In genomic region chr1:184032682-184033389, GRCm38 (mm10) we compare ENCODE assay signal across 8 mouse cellular contexts. TPM values are rescaled to one million over a fixed set of nuclear protein-coding genes. Genes with fewer than 3 reads are reported as not detected.
DNase-seq lines count a peak whose midpoint lies in the region; ATAC-seq and TF ChIP-seq lines count a peak whose summit lies in the region.

No protein-coding gene starts in this region.

- TF ChIP-seq RAD21 in CH12.LX (IDR thresholded peaks at IDR 0.05; ENCODE audit: low read depth, low read length): no peak

- dilution Hi-C loops in CH12.LX (cut with MboI; ENCODE audit: extremely low pct_ligation_motif_present, extremely low pct_unique_long_range_greater_than_20kb, low sequenced_read_pairs): no loop called here

- TF ChIP-seq CTCF in CH12.LX (conservative IDR thresholded peaks at IDR 0.05 in 1 of 2, IDR thresholded peaks at IDR 0.05 in 1 of 2; ENCODE audit: low read depth in 2 of 2, low read length in 2 of 2): no peak

- peaks cover 17% of the 10 kb centered on the region for H3K4me1 ChIP-seq in heart, embryonic 10.5 days
- peaks cover 0 to 31% of the 10 kb centered on the region in 2 experiments; a peak in 2 of 4 replicates for H3K4me1 ChIP-seq in CH12.LX (ENCODE audit: control insufficient read depth in 1 of 2, insufficient read depth in 2 of 2)
- peaks cover 30% of the 10 kb centered on the region for H3K4me1 ChIP-seq in forebrain, embryonic 15.5 days
- peaks cover 9% of the 10 kb centered on the region; the same call in 1 of the 2 replicates for H3K4me1 ChIP-seq in liver, embryonic 16.5 days (ENCODE audit: control insufficient read depth, low read depth, low read length)

- 20% methylated on average over 19 of the region's 19 CpGs for WGBS in heart, embryonic 10.5 days
- WGBS in forebrain, embryonic 15.5 days: 21% methylated on average over 19 of the region's 19 CpGs
- 29% methylated on average over 19 of the region's 19 CpGs for WGBS in liver, embryonic 16.5 days (ENCODE audit: insufficient replicate concordance)

- H3K9me3 ChIP-seq in heart, embryonic 10.5 days: no peaks in the 10 kb centered on the region
- H3K9me3 ChIP-seq in CH12.LX (replicated peaks; ENCODE audit: low read length): no peaks in the 10 kb centered on the region
- no peaks in the 10 kb centered on the region for H3K9me3 ChIP-seq in forebrain, embryonic 15.5 days
- H3K9me3 ChIP-seq in liver, embryonic 16.5 days (replicated peaks; ENCODE audit: control insufficient read depth, low read length): no peaks in the 10 kb centered on the region

- H3K27me3 ChIP-seq in heart, embryonic 10.5 days (ENCODE audit: insufficient read depth, poor library complexity, severe bottlenecking): no peaks in the 10 kb centered on the region
- H3K27me3 ChIP-seq in CH12.LX (replicated peaks): no peaks in the 10 kb centered on the region
- no peaks in the 10 kb centered on the region for H3K27me3 ChIP-seq in forebrain, embryonic 15.5 days
- H3K27me3 ChIP-seq in liver, embryonic 16.5 days (ENCODE audit: control insufficient read depth, insufficient read depth, low read depth, low read length): no peaks in the 10 kb centered on the region

- H3K27ac ChIP-seq in heart, embryonic 10.5 days: peak overlapping the region; percentile 99
- H3K27ac ChIP-seq in CH12.LX (ENCODE audit: insufficient read depth, low read depth): no peak overlapping the region
- H3K27ac ChIP-seq in forebrain, embryonic 15.5 days (replicated peaks): peak overlapping the region; percentile 91
- H3K27ac ChIP-seq in liver, embryonic 16.5 days (ENCODE audit: low read length): peak overlapping the region; percentile 91

- in situ Hi-C loops in CH12.LX (cut with MboI; ENCODE audit: low pct_ligation_motif_present, low pct_unique_long_range_greater_than_20kb, low sequenced_read_pairs): loop anchor here (25.0 kb wide), 2 partner anchors 204 to 371 kb away; no protein-coding TSS in a partner anchor

- H3K4me2 ChIP-seq in CH12.LX (ENCODE audit: insufficient read depth, low read depth, poor library complexity, severe bottlenecking): peak overlapping the region; percentile 81
- H3K4me2 ChIP-seq in forebrain, embryonic 15.5 days (replicated peaks): peak overlapping the region; percentile 74
- H3K4me2 ChIP-seq in liver, embryonic 16.5 days (ENCODE audit: low read depth, low read length): peak overlapping the region; percentile 97

- ATAC-seq in forebrain, embryonic 15.5 days (replicated peaks): no peak
- no peak for ATAC-seq in liver, embryonic 16.5 days (ENCODE audit: low read depth)

- peak overlapping the region; percentile 93 for H3K4me3 ChIP-seq in heart, embryonic 10.5 days
- peak overlapping the region in 2 of 3 experiments; percentile 64 to 68 for H3K4me3 ChIP-seq in CH12.LX (replicated peaks in 1 of 3; ENCODE audit: low read depth in 2 of 3, low read length in 2 of 3, poor library complexity in 1 of 3)
- peak overlapping the region; percentile 61 for H3K4me3 ChIP-seq in forebrain, embryonic 15.5 days
- H3K4me3 ChIP-seq in liver, embryonic 16.5 days (ENCODE audit: low read depth, low read length): peak overlapping the region; percentile 80

- no peaks in the 10 kb centered on the region for H3K79me2 ChIP-seq in CH12.LX (replicated peaks; ENCODE audit: control insufficient read depth, extremely low read depth, insufficient read depth, poor library complexity, severe bottlenecking)

- intact Hi-C loops in heart, postnatal 10 days (cut with DNase I): no loop called here

- H3K9ac ChIP-seq in CH12.LX (ENCODE audit: insufficient read depth, low read depth): peak overlapping the region; percentile 65
- H3K9ac ChIP-seq in forebrain, embryonic 15.5 days (replicated peaks): peak overlapping the region; percentile 73
- H3K9ac ChIP-seq in liver, embryonic 16.5 days (ENCODE audit: low read depth, low read length): peak overlapping the region; percentile 90

- peaks cover 13% of the 10 kb centered on the region; the same call in 1 of the 2 replicates for H3K36me3 ChIP-seq in heart, embryonic 10.5 days
- H3K36me3 ChIP-seq in CH12.LX (replicated peaks in 1 of 2; ENCODE audit: control insufficient read depth in 1 of 2, insufficient read depth in 1 of 2, low read length in 1 of 2): peaks cover 0 to 18% of the 10 kb centered on the region in 2 experiments
- no peaks in the 10 kb centered on the region for H3K36me3 ChIP-seq in forebrain, embryonic 15.5 days
- no peaks in the 10 kb centered on the region for H3K36me3 ChIP-seq in liver, embryonic 16.5 days (ENCODE audit: control insufficient read depth, insufficient read depth)

- no peak for TF ChIP-seq EP300 in CH12.LX (IDR thresholded peaks at IDR 0.05; ENCODE audit: low read length)

- no peak for TF ChIP-seq POLR2A in CH12.LX (IDR thresholded peaks at IDR 0.05; ENCODE audit: low read depth, low read length)

- no peak for DNase-seq in heart, embryonic 10.5 days (ENCODE audit: low spot score)
- no peak for DNase-seq in heart, postnatal 10 days
- DNase-seq in CH12.LX (ENCODE audit: extremely low read depth): no peak
- no peak for DNase-seq in spleen, postnatal 4 days (ENCODE audit: low spot score in 2 of 2)
- no peak for DNase-seq in thymus, postnatal 36 days
- DNase-seq in spleen, postnatal 10 days (ENCODE audit: low spot score in 2 of 2): no peak

TF ChIP-seq in CH12.LX, 34 proteins besides CTCF, POLR2A, EP300 and RAD21:
- TF ChIP-seq ETS1 (conservative IDR thresholded peaks at IDR 0.05; ENCODE audit: low read depth, low read length): no peak
- no peak for TF ChIP-seq RCOR1 (conservative IDR thresholded peaks at IDR 0.05; ENCODE audit: low read depth, low read length)
- TF ChIP-seq POLR2AphosphoS2 (IDR thresholded peaks at IDR 0.05; ENCODE audit: low read depth, low read length): no peak
- TF ChIP-seq IRF4 (IDR thresholded peaks at IDR 0.05; ENCODE audit: low read depth, low read length): no peak
- no peak for TF ChIP-seq USF2 (conservative IDR thresholded peaks at IDR 0.05; ENCODE audit: low read depth, low read length)
- no peak for TF ChIP-seq ELF1 (IDR thresholded peaks at IDR 0.05; ENCODE audit: low read depth, low read length)
- no peak for TF ChIP-seq TCF12 (IDR thresholded peaks at IDR 0.05; ENCODE audit: low read depth, low read length)
- no peak for TF ChIP-seq JUN (IDR thresholded peaks at IDR 0.05; ENCODE audit: insufficient read depth, low read depth, low read length)
- TF ChIP-seq NRF1 (IDR thresholded peaks at IDR 0.05; ENCODE audit: low read depth, low read length): no peak

RNA-seq across cellular contexts. Expression of gene 1700056E22Rik, which starts 1.3 kb away (rescaled TPM):
- polyA plus RNA-seq in heart, embryonic 10.5 days (2016; fragmentation: Nextera tagmentation; extraction: Ambion mirVana): 1.1 and 1.3 TPM in 2 replicates
- total RNA-seq in heart, postnatal 10 days (2021): 1 to 10 TPM; 1.1 to 2.0 TPM
- total RNA-seq in CH12.LX (2012; rRNA removed): 0.25 and 0.34 TPM in 2 replicates
- 0.26 TPM in 1 of 2 replicates, not detected in the other for total RNA-seq in CH12.LX (2014; rRNA removed)
- 1.0 and 1.6 TPM in 2 replicates for polyA plus RNA-seq in CH12.LX (2012; ENCODE audit: insufficient read length, low read depth)
- polyA plus RNA-seq in forebrain, embryonic 15.5 days (2015; fragmentation: Nextera tagmentation; extraction: Ambion mirVana): 0.65 and 0.78 TPM in 2 replicates
- polyA plus RNA-seq in liver, embryonic 16.5 days (2015; fragmentation: Nextera tagmentation; extraction: Ambion mirVana): 0.48 and 0.50 TPM in 2 replicates

RNA-seq across cellular contexts. Expression of gene Dusp10, which starts 19.7 kb away (rescaled TPM):
- polyA plus RNA-seq in heart, embryonic 10.5 days (2016; fragmentation: Nextera tagmentation; extraction: Ambion mirVana): 8.5 and 12.3 TPM in 2 replicates
- 10 to 100 TPM; 11.1 to 12.9 TPM for total RNA-seq in heart, postnatal 10 days (2021)
- total RNA-seq in CH12.LX (2012; rRNA removed) (2.4 and 2.8 TPM in 2 replicates), CH12.LX (2014; rRNA removed) (11.2 and 14.2 TPM in 2 replicates)
- 13.9 and 16.1 TPM in 2 replicates for polyA plus RNA-seq in CH12.LX (2012; ENCODE audit: insufficient read length, low read depth)
- 5.1 and 6.3 TPM in 2 replicates for polyA plus RNA-seq in forebrain, embryonic 15.5 days (2015; fragmentation: Nextera tagmentation; extraction: Ambion mirVana)
- polyA plus RNA-seq in liver, embryonic 16.5 days (2015; fragmentation: Nextera tagmentation; extraction: Ambion mirVana): 2.5 and 2.9 TPM in 2 replicates
